Mouse (Mus musculus): ENCODE results near the gene Mrpl53. TPM values are rescaled to one million over a fixed set of nuclear protein-coding genes. Genes with fewer than 3 reads are reported as not detected.

Mrpl53 gene
- polyA plus RNA-seq, 1 experiment from 2014 or later = 129 TPM

GRCm38 (mm10) chr6:83115682-83116372, 7.0 kb downstream of the Mrpl53 start:
- no peak for DNase-seq (ENCODE audit: low spot score)
- H3K4me2 ChIP-seq (ENCODE audit: low read depth, low read length) = peak overlapping the region; percentile 78
- H3K4me1 ChIP-seq (ENCODE audit: control insufficient read depth, insufficient read depth, low read length) = peaks cover 5% of the 10 kb centered on the region

GRCm38 (mm10) chr6:83116373-83117164, 7.7 kb downstream of the Mrpl53 start:
- ATAC-seq (replicated peaks; ENCODE audit: insufficient number of reproducible peaks, low FRiP score, low TSS enrichment, low read depth) (no peak), DNase-seq (ENCODE audit: low spot score) (no peak)
- H3K4me1 ChIP-seq (ENCODE audit: control insufficient read depth, insufficient read depth, low read length) = peaks cover 5% of the 10 kb centered on the region
- no peaks in the 10 kb centered on the region for H3K9me3 ChIP-seq (replicated peaks; ENCODE audit: control insufficient read depth, low read length)
- H3K4me3 ChIP-seq (ENCODE audit: low read depth, low read length) = peak overlapping the region; percentile 75
- H3K36me3 ChIP-seq (replicated peaks; ENCODE audit: control insufficient read depth, insufficient read depth, low read depth, low read length) = no peaks in the 10 kb centered on the region; the same call in 1 of the 2 replicates
- peak overlapping the region; percentile 78 for H3K4me2 ChIP-seq (ENCODE audit: low read depth, low read length)
- no peak overlapping the region for H3K27ac ChIP-seq (replicated peaks; ENCODE audit: low read depth, low read length)
- peak overlapping the region; percentile 85 for H3K9ac ChIP-seq (replicated peaks; ENCODE audit: low read length)
- H3K27me3 ChIP-seq (ENCODE audit: control insufficient read depth, insufficient read depth, low read length) = no peaks in the 10 kb centered on the region
- 77% methylated on average over 11 of the region's 11 CpGs for WGBS

More at GRCm38 (mm10) chr6:83115682-83116372, 7.0 kb downstream of the Mrpl53 start:
- Histone ChIP-seq H3K4me3 (ENCODE audit: low read depth, low read length) (peak overlapping the region; percentile 75), H3K9me3 (replicated peaks; ENCODE audit: control insufficient read depth, low read length) (no peaks in the 10 kb centered on the region), H3K27me3 (ENCODE audit: control insufficient read depth, insufficient read depth, low read length) (no peaks in the 10 kb centered on the region), H3K9ac (replicated peaks; ENCODE audit: low read length) (peak overlapping the region; percentile 85), H3K27ac (replicated peaks; ENCODE audit: low read depth, low read length) (0 out of 2 replicates have a peak overlapping the region, but pooled peaks have one; percentile 5), H3K36me3 (replicated peaks; ENCODE audit: control insufficient read depth, insufficient read depth, low read depth, low read length) (no peaks in the 10 kb centered on the region; the same call in 1 of the 2 replicates)
- 3% methylated on average over 46 of the region's 48 CpGs for WGBS
- ATAC-seq (replicated peaks; ENCODE audit: insufficient number of reproducible peaks, low FRiP score, low TSS enrichment, low read depth) = peak; percentile 31

GRCm38 (mm10) chr6:83117165-83117438, 8.3 kb downstream of the Mrpl53 start:
- Histone ChIP-seq H3K27me3 (ENCODE audit: control insufficient read depth, insufficient read depth, low read length) (no peaks in the 10 kb centered on the region), H3K36me3 (replicated peaks; ENCODE audit: control insufficient read depth, insufficient read depth, low read depth, low read length) (no peaks in the 10 kb centered on the region; the same call in 1 of the 2 replicates), H3K4me1 (ENCODE audit: control insufficient read depth, insufficient read depth, low read length) (peaks cover 5% of the 10 kb centered on the region), H3K9ac (replicated peaks; ENCODE audit: low read length) (no peak overlapping the region), H3K9me3 (replicated peaks; ENCODE audit: control insufficient read depth, low read length) (no peaks in the 10 kb centered on the region), H3K4me3 (ENCODE audit: low read depth, low read length) (no peak overlapping the region), H3K4me2 (ENCODE audit: low read depth, low read length) (no peak overlapping the region), H3K27ac (replicated peaks; ENCODE audit: low read depth, low read length) (no peak overlapping the region)
- no peak for ATAC-seq (replicated peaks; ENCODE audit: insufficient number of reproducible peaks, low FRiP score, low TSS enrichment, low read depth)
- whole genome bisulfite sequencing = 85% methylated on average over 4 of the region's 4 CpGs
- DNase-seq (ENCODE audit: low spot score) = no peak

- H3K9me3 ChIP-seq (replicated peaks; ENCODE audit: control insufficient read depth, low read length) = no peaks in the 10 kb centered on the region
- no peaks in the 10 kb centered on the region for H3K27me3 ChIP-seq (ENCODE audit: control insufficient read depth, insufficient read depth, low read length)
- WGBS = 88% methylated on average over 13 of the region's 13 CpGs
- no peak overlapping the region for H3K9ac ChIP-seq (replicated peaks; ENCODE audit: low read length)
- DNase-seq (ENCODE audit: low spot score) (no peak), ATAC-seq (replicated peaks; ENCODE audit: insufficient number of reproducible peaks, low FRiP score, low TSS enrichment, low read depth) (no peak)
- no peak overlapping the region for H3K27ac ChIP-seq (replicated peaks; ENCODE audit: low read depth, low read length)
- no peak overlapping the region for H3K4me3 ChIP-seq (ENCODE audit: low read depth, low read length)
- H3K36me3 ChIP-seq (replicated peaks; ENCODE audit: control insufficient read depth, insufficient read depth, low read depth, low read length) = no peaks in the 10 kb centered on the region; the same call in 1 of the 2 replicates
- H3K4me1 ChIP-seq (ENCODE audit: control insufficient read depth, insufficient read depth, low read length) = peaks cover 5% of the 10 kb centered on the region
- no peak overlapping the region for H3K4me2 ChIP-seq (ENCODE audit: low read depth, low read length)
Measured at GRCm38 (mm10) chr6:83117616-83118015, 8.8 kb downstream of the Mrpl53 start.

- H3K27ac ChIP-seq (replicated peaks; ENCODE audit: low read depth, low read length) = no peak overlapping the region
- ATAC-seq (replicated peaks; ENCODE audit: insufficient number of reproducible peaks, low FRiP score, low TSS enrichment, low read depth) = no peak
- no peak overlapping the region for H3K9ac ChIP-seq (replicated peaks; ENCODE audit: low read length)
- H3K4me3 ChIP-seq (ENCODE audit: low read depth, low read length) = no peak overlapping the region
- no peak overlapping the region for H3K4me2 ChIP-seq (ENCODE audit: low read depth, low read length)
- H3K4me1 ChIP-seq (ENCODE audit: control insufficient read depth, insufficient read depth, low read length) = peaks cover 8% of the 10 kb centered on the region
- no peaks in the 10 kb centered on the region; the same call in 1 of the 2 replicates for H3K36me3 ChIP-seq (replicated peaks; ENCODE audit: control insufficient read depth, insufficient read depth, low read depth, low read length)
- DNase-seq (ENCODE audit: low spot score) = no peak
- 84% methylated on average over 11 of the region's 11 CpGs for WGBS
- H3K9me3 ChIP-seq (replicated peaks; ENCODE audit: control insufficient read depth, low read length) = no peaks in the 10 kb centered on the region
- H3K27me3 ChIP-seq (ENCODE audit: control insufficient read depth, insufficient read depth, low read length) = no peaks in the 10 kb centered on the region
Measured at GRCm38 (mm10) chr6:83118369-83118768, 9.5 kb downstream of the Mrpl53 start.

GRCm38 (mm10) chr6:83118825-83119733, 10.2 kb downstream of the Mrpl53 start:
- Histone ChIP-seq H3K4me3 (ENCODE audit: low read depth, low read length) (no peak overlapping the region; the same call in 1 of the 2 replicates), H3K4me2 (ENCODE audit: low read depth, low read length) (peak overlapping the region; percentile 55), H3K9ac (replicated peaks; ENCODE audit: low read length) (no peak overlapping the region), H3K36me3 (replicated peaks; ENCODE audit: control insufficient read depth, insufficient read depth, low read depth, low read length) (no peaks in the 10 kb centered on the region; the same call in 1 of the 2 replicates), H3K4me1 (ENCODE audit: control insufficient read depth, insufficient read depth, low read length) (peaks cover 8% of the 10 kb centered on the region), H3K27ac (replicated peaks; ENCODE audit: low read depth, low read length) (no peak overlapping the region), H3K9me3 (replicated peaks; ENCODE audit: control insufficient read depth, low read length) (no peaks in the 10 kb centered on the region), H3K27me3 (ENCODE audit: control insufficient read depth, insufficient read depth, low read length) (no peaks in the 10 kb centered on the region)
- WGBS = 86% methylated on average over 14 of the region's 14 CpGs
- no peak for DNase-seq (ENCODE audit: low spot score)
- ATAC-seq (replicated peaks; ENCODE audit: insufficient number of reproducible peaks, low FRiP score, low TSS enrichment, low read depth) = no peak

GRCm38 (mm10) chr6:83119734-83120051, 10.9 kb downstream of the Mrpl53 start:
- Histone ChIP-seq H3K27me3 (ENCODE audit: control insufficient read depth, insufficient read depth, low read length) (no peaks in the 10 kb centered on the region), H3K9me3 (replicated peaks; ENCODE audit: control insufficient read depth, low read length) (no peaks in the 10 kb centered on the region), H3K4me3 (ENCODE audit: low read depth, low read length) (no peak overlapping the region; the same call in 1 of the 2 replicates), H3K4me2 (ENCODE audit: low read depth, low read length) (peak overlapping the region; percentile 55), H3K27ac (replicated peaks; ENCODE audit: low read depth, low read length) (no peak overlapping the region), H3K4me1 (ENCODE audit: control insufficient read depth, insufficient read depth, low read length) (peaks cover 8% of the 10 kb centered on the region), H3K9ac (replicated peaks; ENCODE audit: low read length) (peak overlapping the region; percentile 73; the same call in 1 of the 2 replicates), H3K36me3 (replicated peaks; ENCODE audit: control insufficient read depth, insufficient read depth, low read depth, low read length) (no peaks in the 10 kb centered on the region; the same call in 1 of the 2 replicates)
- ATAC-seq (replicated peaks; ENCODE audit: insufficient number of reproducible peaks, low FRiP score, low TSS enrichment, low read depth) (no peak), DNase-seq (ENCODE audit: low spot score) (no peak)
- WGBS = 74% methylated on average over 7 of the region's 7 CpGs

All from embryonic facial prominence, embryonic 11.5 days (tissue).